Mouse (Mus musculus): ENCODE results near the gene Ccdc169.

Gene Ccdc169

DNA sequence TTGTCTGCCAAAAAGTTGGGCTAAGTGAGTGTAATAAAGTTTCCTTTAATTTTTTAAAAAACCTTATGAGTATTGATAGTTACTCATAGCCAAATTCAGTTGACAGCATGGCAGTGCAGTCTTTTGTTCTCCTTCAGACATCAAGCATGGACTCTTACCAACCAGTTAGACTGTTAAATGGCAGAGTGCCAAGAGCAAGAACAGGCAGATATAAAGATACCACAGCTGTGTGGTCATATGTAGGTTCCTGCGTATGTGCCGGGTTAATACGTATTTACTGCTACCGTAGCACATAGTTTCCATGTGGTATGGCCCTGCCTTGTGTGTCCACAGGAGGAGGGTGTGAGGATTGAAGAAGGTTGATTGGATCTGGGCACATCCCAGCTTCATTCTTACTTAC lies 14.1 kb upstream of the Ccdc169 start:
- DNase-seq = no peak

DNA sequence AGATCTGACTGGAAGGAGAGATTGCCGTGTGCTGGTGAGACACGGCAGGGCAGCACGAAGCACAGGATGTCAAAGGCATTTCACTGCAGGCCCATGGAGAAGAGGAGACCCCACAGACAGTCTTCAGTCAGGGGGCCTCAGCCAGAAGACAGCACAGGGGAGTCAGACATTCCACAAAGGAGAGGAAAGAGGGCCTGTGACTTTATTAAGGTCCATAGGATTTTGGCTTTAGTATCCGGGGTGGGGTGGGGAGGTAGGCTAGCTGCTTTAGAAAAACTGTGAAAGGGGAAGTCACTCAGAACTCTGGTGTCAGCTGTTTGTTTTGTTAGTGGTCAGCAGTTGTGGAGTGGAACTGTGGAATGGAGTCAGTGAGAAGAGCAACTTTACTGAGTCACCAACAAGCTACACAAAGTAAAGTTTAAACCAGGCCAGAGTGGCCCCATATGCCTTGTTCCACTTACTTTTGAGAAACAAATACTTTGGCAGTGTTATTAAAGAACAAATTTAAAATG lies 7.9 kb upstream of the Ccdc169 start:
- no peak for DNase-seq

DNA sequence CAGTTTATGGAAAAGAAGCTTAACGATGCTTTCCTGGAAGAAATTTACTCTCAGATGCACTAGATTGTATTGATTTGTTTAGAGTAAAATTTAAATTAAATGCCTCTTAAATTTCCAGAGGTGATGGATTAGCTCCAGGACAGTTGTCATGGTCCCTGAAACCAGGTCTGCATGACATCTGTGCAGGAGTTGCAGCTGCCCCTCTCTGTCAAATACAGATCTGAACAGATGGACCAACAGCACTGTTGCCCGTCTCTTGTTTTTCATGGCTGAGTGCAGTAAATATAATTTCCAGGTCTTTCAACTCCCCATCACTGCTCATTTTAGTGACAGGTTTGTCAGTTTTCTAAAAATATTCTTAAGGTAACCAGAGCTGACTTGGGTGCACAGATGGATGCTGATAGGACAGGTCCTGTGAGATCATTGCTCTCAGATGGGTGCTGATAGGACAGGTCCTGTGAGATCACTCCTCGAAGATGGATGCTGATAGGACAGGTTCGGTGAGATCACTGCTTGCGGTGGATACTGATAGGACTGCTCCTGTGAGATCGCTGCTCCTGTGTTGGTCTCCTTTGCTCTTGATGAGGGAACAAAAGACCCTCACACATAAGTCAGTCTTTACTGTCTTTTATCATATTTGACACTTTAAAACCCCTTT lies 5.4 kb upstream of the Ccdc169 start:
- DNase-seq = no peak

DNA sequence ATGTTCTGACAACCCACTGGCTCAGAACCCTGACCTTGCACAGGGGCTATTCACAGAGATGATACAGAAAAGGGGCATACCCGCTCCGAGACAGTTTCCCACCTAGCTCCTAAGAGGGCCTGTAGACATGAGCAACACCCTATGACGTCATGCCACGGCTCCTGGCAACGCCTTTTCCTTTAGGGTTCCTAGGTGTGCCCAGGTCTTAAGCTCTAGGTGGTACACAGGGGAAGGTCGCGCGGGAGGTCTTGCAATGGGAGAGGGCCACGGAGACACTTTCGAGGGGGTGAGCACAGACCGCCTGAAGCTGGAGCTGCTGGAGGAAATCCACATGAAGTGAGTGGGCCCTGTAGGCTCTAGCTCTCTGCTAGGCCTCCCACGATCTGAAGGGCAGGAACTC lies 2.7 kb downstream of the Ccdc169 start:
- DNase-seq = no peak

DNA sequence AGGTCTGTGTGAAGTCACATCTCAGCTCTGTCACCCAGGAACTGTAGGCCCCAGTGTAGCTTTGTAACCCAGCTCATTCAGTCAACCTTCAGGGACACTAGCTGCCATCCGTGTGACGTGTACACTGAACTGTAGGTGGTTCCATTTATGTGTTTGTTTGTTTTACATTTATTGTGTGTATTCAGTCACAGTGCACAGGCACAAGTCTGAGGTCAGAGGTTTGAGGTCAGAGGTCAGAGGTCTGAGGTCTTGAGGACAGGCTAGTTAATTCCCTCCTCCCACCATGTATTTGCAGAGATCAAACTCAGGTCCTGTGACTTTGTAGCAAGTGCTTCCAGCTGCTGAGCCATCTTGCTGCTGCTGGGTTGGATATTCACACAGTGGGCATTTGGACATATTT lies 4.3 kb downstream of the Ccdc169 start:
- no peak for DNase-seq

DNA sequence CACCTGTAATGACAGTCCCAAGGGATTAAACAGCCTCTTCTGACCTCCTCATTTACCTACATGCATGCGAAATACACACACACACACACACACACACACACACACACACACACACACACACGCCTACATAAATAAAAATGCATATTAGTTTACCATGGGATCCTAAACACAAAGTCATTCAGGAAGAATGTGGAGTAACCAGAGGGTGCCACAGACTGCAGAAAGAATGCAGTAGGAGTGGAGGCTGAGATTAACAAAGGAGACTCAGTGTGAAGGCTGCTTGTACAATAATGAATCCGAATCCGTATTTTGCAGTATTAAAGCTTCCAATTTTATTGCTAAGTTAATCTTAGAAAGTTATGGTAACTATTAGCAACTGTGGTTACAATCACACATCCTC lies 7.8 kb downstream of the Ccdc169 start:
- no peak for DNase-seq

DNA sequence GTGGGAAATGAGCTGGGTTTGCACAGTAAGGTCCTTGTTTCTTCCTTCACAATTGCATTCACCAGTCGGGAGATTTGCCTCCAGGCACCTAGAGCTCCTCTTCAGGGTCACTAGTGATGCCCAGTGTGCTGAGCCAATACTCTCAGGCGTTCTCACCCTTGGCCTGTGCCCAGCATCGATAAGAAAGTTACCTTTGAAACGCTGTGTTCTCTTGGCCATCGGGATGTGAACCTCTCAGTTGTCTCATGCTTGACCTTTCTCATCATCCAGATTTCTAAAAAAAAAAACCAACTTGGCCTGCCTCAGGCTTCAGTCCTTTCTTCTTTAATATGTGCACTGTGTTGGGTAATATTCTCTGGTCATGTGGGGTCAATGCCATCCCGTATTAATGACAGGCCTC lies 9.3 kb downstream of the Ccdc169 start:
- DNase-seq = no peak

DNA sequence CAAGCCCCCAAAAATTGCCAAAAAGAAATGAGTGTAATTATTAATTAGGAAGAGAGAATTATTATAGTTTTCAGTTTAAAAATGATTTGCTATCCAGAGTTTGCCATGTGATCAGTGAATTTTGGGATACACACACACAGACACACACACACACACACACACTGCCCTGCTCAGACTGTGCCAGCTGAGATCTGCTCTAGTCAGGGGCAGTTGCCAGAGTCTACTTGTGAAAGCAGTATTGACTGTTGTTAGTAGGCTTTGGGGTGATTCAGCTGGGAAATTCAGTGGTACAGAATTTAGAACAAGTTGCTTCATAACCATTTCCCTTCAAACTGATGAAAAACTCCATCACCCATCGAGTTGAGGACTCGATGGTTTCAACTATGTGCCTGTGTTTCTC lies 10.0 kb downstream of the Ccdc169 start:
- DNase-seq = no peak

DNA sequence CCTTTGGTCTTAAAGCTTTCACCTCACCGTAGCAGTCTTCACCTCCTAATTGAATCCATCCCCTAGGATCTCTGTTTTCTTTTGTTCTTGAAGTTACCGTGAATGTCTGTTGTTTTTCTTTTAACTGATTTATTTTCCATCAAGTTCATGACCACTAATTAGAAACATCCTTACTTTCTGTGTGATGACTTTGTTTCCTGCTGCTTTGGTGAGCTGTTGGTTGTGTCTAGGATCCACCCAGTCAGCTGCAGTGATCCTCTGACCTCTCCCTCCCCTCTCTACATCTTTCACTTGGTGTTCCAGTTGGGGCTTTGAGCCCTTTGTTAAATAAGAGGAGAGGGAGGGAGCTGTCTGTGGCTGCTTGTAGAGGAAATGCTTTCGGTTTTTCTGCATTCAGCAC lies 11.0 kb downstream of the Ccdc169 start:
- DNase-seq = peak; percentile 8

DNA sequence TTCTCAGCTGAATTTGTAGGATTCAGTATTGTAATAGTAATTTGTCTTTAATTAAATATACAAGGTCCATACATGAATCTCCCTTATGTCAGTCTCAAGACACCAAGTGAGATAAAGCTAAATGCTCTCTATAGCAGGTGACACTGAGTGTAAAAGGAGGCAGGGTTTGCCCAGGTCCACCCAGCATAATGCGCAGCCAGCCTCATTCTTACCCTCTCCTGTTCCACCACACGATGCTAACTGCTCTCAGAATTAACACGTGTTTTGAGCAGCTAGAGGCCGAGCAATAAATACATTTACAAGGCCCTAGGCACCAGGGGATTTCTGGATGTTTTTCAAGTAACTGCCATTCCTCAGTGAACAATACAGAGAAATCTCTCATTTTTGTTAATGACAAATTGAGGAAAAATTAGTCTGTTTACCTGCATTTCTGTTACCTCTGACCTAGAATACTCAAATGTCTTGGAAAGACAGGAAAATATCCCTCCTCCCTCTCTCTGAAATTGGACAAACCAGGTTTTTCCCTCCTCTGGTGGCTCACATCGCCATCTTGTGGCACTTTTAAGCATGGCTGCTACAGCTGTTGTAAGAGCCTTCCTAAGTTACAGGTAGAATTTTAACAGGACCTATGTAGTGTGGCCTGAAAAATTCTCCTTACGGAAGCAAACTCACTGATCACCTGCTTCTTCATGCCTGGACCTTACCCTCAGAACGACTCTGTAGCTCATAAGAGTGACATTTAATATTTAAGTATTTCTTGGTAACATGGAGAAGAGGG lies 14.7 kb downstream of the Ccdc169 start:
- DNase-seq = peak; percentile 65

DNA sequence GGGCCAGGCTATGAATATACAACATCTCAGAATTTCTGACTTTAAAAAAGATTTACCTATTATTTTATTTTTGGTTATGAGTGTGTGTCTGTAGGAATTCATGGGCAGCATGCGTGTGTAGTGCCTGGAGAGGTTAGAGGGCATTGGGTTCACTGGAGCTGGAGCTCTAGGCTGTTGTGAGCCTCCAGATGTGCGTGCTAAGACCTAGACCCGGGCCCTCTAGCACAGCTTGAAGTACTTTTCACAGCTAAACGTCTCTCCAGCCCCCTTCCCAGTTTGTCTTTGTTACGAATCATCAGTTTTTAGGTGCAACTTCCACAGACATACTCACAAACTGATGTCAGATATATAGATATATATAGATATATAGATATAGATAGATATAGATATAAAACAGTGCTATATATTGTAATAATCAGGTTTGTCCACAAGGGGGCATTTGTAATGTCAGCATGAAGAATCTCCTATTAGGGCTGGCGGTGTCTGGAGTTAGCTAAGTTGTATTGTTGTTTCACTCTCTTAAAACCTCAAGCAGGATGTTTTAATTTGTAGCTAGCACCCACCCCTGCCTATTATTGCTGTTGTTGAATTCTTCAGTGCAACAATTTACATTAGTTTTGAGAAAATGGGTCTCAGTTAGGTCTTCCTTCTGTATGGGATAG lies 15.7 kb downstream of the Ccdc169 start:
- no peak for DNase-seq

DNA sequence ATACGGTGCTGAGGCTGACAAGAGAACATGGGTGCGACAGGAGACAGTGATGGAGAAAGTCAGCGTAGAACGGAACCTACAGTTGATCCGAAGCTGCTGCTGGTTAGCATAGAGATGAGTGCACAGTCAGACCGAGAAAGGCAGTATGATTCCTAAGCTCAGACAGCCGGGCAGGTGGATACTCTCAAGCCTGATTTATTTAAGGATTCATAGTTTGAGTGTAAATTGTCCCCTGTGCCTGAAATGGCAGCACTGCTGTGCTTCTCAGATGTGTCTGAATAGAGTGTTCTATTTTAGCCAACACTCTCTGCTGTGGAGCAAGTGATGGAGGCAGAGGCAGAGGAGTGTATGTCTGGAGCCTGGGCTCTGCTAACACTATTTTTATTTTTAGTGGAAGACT lies 17.0 kb downstream of the Ccdc169 start:
- no peak for DNase-seq

DNA sequence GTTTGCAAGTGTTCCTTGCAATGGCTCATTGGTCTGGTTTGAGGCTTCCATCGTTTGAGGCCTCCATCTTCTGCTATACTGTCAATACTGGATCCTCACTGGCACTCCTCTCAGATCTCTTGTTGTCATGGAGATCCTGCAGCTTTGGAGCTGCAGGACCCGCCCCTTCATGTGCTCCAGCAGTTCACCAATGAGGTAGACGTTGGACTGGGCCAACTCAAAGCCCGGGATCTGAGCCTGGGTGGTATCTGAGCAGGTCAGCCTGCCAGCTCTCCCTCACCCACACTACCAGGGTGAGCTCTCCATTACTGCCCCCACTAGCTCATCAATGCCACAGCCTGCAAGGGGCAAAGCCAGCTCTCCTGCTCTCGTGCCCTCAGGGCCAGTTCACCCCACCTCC lies 20.3 kb downstream of the Ccdc169 start:
- no peak for DNase-seq

DNA sequence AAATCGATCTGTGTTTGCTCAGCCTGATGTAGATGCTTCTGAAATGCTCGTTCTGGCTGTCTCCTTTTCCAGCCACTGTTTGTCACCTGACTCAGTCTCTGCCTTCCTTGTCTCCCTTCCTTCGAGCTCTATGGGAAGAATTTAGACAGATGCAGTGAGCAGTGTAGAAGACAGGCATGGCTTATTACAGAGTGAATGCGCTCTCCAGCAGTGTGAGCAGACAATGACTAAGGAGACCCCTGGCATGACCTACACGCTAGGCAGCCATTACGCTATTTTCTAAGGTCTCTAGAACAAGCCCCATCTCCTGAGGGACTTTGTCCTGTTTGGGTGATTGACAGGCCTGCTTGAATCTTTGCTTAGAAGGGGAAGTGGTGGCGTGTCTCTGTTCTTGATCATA lies 24.0 kb downstream of the Ccdc169 start:
- no peak for DNase-seq

DNA sequence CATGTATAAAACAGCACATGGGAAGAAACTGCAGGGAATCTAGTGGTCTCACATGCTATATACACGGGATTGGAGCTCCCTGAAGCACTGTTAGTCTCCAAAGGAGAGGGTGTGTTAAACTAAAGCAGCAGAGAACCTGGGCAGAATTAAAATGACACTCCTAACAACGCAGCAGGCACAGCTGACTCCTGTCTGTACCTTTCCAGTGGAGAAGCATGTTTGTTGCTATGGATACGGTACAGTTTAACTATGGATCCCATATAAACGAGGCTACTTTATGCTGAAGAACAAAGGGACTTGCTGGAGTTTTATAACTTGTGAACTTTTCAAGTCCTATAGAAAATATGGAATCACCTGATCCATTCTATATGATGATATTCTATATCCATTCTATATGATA lies 26.4 kb downstream of the Ccdc169 start:
- no peak for DNase-seq

DNA sequence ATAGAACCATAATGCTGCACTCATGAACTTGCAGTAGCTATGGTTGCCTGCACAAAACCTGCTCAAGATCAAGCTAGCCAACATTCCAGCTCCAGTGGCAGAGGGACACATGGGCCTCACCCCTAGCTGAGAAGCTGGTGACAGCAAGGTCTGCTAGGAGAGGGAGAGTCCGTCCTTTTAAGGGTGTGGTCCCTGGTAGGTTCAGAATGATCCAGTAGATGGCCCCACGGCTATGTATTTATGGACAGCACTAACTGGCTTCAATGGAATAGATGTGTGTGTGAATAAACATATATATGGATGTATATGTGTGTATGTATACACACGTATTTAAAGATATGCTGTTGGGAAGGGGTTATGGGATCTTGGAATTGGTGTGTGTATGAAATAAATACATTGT lies 35.3 kb downstream of the Ccdc169 start:
- DNase-seq = no peak

DNA sequence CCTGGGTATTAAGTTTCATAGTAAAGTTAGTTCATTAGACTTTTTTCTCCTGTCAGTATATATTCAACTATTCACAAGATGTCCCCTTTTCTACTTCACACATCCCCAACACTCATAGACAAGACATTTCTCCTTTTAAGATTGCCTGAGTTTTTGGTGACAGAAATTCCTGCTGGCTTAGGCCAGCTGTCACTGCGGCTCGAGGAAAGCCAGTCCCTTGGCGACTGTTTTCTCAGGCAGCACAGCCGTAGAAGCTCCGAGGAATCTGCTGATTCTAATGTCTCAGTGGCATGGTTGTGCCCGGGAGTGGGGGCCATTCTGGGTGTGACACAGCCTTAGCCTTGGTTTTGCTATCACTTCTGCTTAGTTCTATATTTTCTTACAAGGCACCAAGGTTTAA lies 40.1 kb downstream of the Ccdc169 start:
- no peak for DNase-seq

DNA sequence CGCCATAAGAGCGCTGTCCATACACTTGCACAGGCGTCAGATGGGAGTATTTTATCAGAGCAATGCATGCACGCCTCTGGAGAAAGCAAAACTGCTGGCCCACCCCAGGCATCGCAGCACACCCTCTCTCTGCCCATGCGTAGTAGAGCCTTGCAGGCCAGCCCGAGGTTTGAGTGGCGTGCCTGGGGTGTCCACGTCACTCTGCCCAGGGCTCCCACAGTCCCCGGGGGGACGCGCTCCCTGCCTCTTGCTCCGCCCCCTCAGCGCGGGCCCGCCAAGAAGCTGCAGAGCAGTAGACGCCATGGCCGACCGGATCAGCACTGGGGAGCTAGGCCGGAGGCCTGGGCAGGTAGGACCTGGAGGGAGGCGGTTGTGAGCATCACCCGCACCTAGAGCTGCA lies 44.6 kb downstream of the Ccdc169 start, which contains the start of gene Sohlh2:
Gene Sohlh2, plus strand, starts transcription at position 263 of the 400 bp plus-strand sequence.
- DNase-seq = no peak

DNA sequence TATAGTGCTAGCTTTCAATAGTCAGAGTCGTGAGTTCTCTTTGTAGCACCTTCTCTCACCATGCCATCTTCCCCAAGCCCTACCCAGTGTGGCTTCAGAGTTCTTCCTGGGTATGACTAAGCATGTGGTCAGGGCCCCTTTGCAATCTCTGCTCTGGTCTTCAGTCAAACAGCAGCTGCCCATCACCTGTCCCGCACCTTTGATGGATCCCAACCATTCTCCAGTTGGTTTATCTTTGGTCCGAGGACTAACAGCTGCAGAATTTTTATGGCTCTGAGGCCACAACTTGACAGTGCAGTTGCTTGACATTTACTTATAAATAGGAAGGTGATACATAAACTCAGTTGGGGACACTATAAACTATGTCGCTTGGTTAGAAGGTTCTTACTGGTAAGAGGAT lies 54.5 kb downstream of the Ccdc169 start:
- no peak for DNase-seq

DNA sequence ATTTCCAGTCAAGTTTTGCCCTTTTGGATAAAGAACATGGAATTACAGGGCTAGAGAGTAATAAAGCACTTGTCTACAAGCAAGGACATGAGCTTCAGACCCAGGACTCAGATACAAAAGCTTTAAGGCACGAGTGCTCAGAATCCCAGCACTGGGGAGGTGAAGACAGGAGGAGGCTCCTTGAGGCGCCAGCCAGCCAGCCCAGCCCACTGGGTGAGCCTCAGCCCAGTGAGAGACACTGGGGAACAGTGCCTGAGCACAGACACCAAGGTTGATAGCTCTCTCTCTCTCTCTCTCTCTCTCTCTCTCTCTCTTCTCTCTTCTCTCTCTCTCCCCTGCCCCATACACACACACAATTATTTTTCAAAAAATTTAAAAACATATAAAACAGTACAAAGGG lies 56.2 kb downstream of the Ccdc169 start:
- no peak for DNase-seq

DNA sequence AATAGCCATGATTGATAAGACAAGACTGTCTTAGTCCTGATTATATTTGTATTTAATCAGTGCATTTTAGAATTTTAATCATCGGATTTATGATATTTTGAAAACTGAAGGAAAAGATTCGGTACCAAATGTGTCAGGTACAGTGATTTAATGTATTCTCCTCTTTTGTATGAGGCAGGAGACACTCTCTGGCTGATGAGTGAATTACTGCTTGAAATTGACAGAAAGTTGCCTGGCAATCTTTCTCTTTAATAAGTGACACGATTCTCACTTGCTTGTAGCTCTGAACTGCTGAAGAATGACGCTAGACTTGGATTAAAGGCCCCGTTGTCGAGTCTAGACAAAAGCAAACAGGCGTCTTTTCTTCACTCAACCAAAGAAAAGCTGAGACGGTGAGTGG lies 57.7 kb downstream of the Ccdc169 start:
- DNase-seq = no peak

DNA sequence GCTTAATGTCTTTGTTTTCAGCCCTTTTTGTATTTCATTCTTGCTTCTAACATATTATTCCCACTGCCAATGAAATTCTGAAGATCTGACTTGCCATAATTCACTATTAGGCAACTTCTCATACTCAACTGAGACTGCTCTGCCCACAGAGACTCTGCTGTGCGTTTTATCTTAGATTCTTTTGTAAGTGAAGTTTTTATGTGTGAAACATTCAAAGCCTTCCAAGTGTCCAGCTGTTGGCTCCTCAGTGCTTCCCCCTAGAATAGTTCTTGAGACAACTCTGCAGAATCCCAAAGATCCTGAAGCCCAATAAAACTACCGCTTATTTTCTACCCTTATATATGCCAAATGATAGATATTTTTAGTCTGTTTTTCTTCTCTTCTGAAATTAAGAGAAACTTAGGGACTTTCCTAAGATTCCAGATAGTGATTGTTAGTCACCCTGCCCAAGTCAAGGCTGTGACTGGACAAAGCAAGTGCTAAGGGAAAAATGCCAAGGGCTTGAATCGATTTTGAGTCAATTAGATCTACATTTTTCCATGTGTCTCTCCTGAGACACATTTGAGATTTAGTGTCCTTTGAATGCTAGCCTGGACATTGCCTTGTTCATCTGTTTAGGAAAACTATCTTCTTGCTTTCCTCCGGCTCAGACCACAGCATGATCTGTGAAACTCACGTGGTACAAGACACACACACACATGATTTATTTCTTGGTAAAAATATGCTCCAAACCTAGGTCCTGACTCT lies 58.6 kb downstream of the Ccdc169 start:
- DNase-seq = peak; percentile 12

DNA sequence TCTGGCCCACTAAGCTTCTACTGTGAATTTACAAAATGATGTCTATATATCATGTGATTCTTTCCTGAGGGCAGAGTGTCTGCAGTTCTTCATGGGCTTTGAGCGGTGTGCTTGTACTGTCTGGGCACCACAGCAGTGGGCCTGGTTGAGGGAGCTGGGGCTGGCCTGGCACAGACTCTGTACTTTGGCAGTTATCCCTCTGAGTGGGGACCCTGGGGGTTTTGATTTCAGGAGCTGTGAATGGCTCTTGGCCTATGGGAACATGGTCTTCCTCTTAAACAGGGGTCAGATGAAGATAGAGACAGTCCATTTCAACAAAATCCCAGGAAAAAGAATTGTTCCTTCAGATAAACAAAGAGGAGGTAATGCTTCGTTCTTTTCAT lies 59.2 kb downstream of the Ccdc169 start:
- DNase-seq = no peak
